17 mouse cellular contexts compared by ENCODE assay signal in genomic region chr2:123401064-123401463, GRCm38 (mm10).
DNase-seq lines count a peak whose midpoint lies in the region.
"Had no signal": no experiment of that assay in that cellular context is flagged by ENCODE, and none has a peak within 500 bp of the region (broad histone marks: within the 10 kb centered on the region; RNA-seq: fewer than 3 reads in every experiment).

No protein-coding gene starts in this region.

- intact Hi-C loops in left cerebral cortex, postnatal 4 days (cut with DNase I), result no loop called here

- peak; percentile 27 to 53 for DNase-seq in cerebellum, postnatal 14 days
- DNase-seq in cerebellum, postnatal 25 days, result no peak
- peak; percentile 46 for DNase-seq in left cerebral cortex, postnatal 4 days
- DNase-seq in left cerebral cortex, adult 8-10 months (ENCODE audit: low spot score in 2 of 2), result no peak
- peak; percentile 21 for DNase-seq in retina, postnatal 1 day
- no peak for DNase-seq in retina, embryonic 14.5 days (ENCODE audit: low spot score)
- no peak for DNase-seq in kidney, postnatal 36 days
- DNase-seq: adrenal gland, postnatal 14 days; cerebellum, adult 11-12 months; gastrocnemius, postnatal 14 days; heart, adult 2 months; heart, postnatal 36 days; kidney, postnatal 4 days; layer of hippocampus, adult 9-11 months; lung, adult 18-20 months; right cerebral cortex, adult 18-20 months; thymus, postnatal 14 days had no signal

Comparison
In these comparisons a context has a peak if more than half of its experiments do, and no peak if none do; other contexts are left out.
1. DNase-seq: peak in cerebellum, postnatal 14 days (2 of 2), left cerebral cortex, postnatal 4 days (single experiment) and retina, postnatal 1 day (single experiment); none in cerebellum, postnatal 25 days (0 of 2), left cerebral cortex, adult 8-10 months (0 of 2), retina, embryonic 14.5 days (single experiment) and kidney, postnatal 36 days (0 of 2).